Mouse (Mus musculus) stomach, postnatal 0 days (tissue): ENCODE data around the gene Mrps17. TPM values are rescaled to one million over a fixed set of nuclear protein-coding genes. Genes with fewer than 3 reads are reported as not detected.

Experiments used
- ATAC-seq: fragments of 200-750 bp; cut with Nextera tagmentation; 2 replicates; pipeline ENCODE4 v1.8.0; 2017; ENCODE audit not compliant: low FRiP score, low TSS enrichment
- DNase-seq: peaks from one replicate; pipeline ENCODE4 v3.0.0-alpha.2; 2016; ENCODE audit warnings: low spot score
- H3K27ac ChIP-seq: fragments of 300-500 bp; sonication (generic); replicated peaks from 2 replicates; pipeline ENCODE4 v1.5.1; 2014; ENCODE audit warnings: mild to moderate bottlenecking, control low read depth
- H3K27me3 ChIP-seq: fragments of 300-500 bp; sonication (generic); 2 replicates; pipeline ENCODE4 v1.6.1; 2014; ENCODE audit warnings: low read length; ENCODE audit not compliant: control insufficient read depth, insufficient read depth
- H3K36me3 ChIP-seq: fragments of 300-500 bp; sonication (generic); 2 replicates; pipeline ENCODE4 v1.6.1; 2014; ENCODE audit warnings: low read length, mixed read lengths; ENCODE audit not compliant: control insufficient read depth, insufficient read depth
- H3K4me1 ChIP-seq: fragments of 300-500 bp; sonication (generic); replicated peaks from 2 replicates; pipeline ENCODE4 v1.6.1; 2014; ENCODE audit warnings: antibody characterized with exemption; ENCODE audit not compliant: control insufficient read depth, insufficient read depth
- H3K4me2 ChIP-seq: fragments of 300-500 bp; sonication (generic); replicated peaks from 2 replicates; pipeline ENCODE4 v1.6.1; 2014; ENCODE audit warnings: low read depth, mild to moderate bottlenecking, control low read depth, moderate library complexity
- H3K4me3 ChIP-seq: fragments of 300-500 bp; sonication (generic); 2 replicates; pipeline ENCODE4 v1.5.1; 2014; ENCODE audit warnings: low read depth, low read length, control low read depth
- H3K9ac ChIP-seq: fragments of 300-500 bp; sonication (generic); 2 replicates; pipeline ENCODE4 v1.6.1; 2014; ENCODE audit warnings: mild to moderate bottlenecking, low read length, control low read depth, mixed read lengths
- H3K9me3 ChIP-seq: fragments of 300-500 bp; sonication (generic); 2 replicates; pipeline ENCODE4 v1.6.1; 2016; ENCODE audit warnings: low read length; ENCODE audit not compliant: control insufficient read depth
- CTCF ChIP-seq: IDR thresholded peaks from 2 replicates; pipeline ENCODE4 v1.5.1; 2016; ENCODE audit warnings: antibody characterized with exemption, low read depth, mild to moderate bottlenecking, moderate library complexity
- EP300 ChIP-seq: optimal IDR thresholded peaks from 2 replicates; pipeline ENCODE3; 2016; ENCODE audit warnings: antibody characterized with exemption
- WGBS: fragments of 180-500 bp; shearing (Covaris S2); extraction: QIAGEN DNeasy Blood & Tissue Kit; methylation state at CpG from one replicate; pipeline ENCODE4 v1.1.7; 2014; 5-methylcytosine and 5-hydroxymethylcytosine counted together
- polyA plus RNA-seq: library from polyadenylated mRNA; unstranded; fragments of >200 nt; fragmentation: Nextera tagmentation; extraction: Ambion mirVana; gene quantifications from 2 replicates; pipeline ENCODE4 v1.2.1, GENCODE M21; 2015

Gene Mrps17
- polyA plus RNA-seq, 1 experiment from 2014 or later: 140 TPM

GRCm38 (mm10) chr5:129744050-129744449 lies 28.8 kb downstream of the Mrps17 start:
- H3K4me1 ChIP-seq: no peaks in the 10 kb centered on the region
- 25% methylated on average over 6 of the region's 6 CpGs for WGBS
- H3K9me3 ChIP-seq: no peaks in the 10 kb centered on the region
- no peaks in the 10 kb centered on the region for H3K27me3 ChIP-seq
- no peak overlapping the region for H3K9ac ChIP-seq
- H3K27ac ChIP-seq: no peak overlapping the region
- no peak overlapping the region for H3K4me2 ChIP-seq
- TF ChIP-seq EP300: no peak
- TF ChIP-seq CTCF: no peak
- peaks cover 18% of the 10 kb centered on the region for H3K36me3 ChIP-seq
- no peak for ATAC-seq
- DNase-seq: no peak
- H3K4me3 ChIP-seq: no peak overlapping the region

GRCm38 (mm10) chr5:129756886-129757285 lies 41.6 kb downstream of the Mrps17 start:
- Histone ChIP-seq H3K4me2 (no peak overlapping the region), H3K36me3 (peaks cover 10% of the 10 kb centered on the region; the same call in 1 of the 2 replicates), H3K4me3 (no peak overlapping the region), H3K9me3 (no peaks in the 10 kb centered on the region), H3K27ac (no peak overlapping the region), H3K9ac (no peak overlapping the region), H3K27me3 (no peaks in the 10 kb centered on the region), H3K4me1 (no peaks in the 10 kb centered on the region)
- no peak for ATAC-seq
- no peak for TF ChIP-seq CTCF
- no peak for TF ChIP-seq EP300
- no peak for DNase-seq
- 93% methylated on average over 20 of the region's 20 CpGs for WGBS

- no peak for TF ChIP-seq EP300
- no peak overlapping the region for H3K4me3 ChIP-seq
- H3K4me2 ChIP-seq: no peak overlapping the region
- no peak overlapping the region for H3K27ac ChIP-seq
- H3K9me3 ChIP-seq: no peaks in the 10 kb centered on the region
- H3K36me3 ChIP-seq: peaks cover 8% of the 10 kb centered on the region; the same call in 1 of the 2 replicates
- no peak overlapping the region for H3K9ac ChIP-seq
- DNase-seq (no peak), ATAC-seq (no peak)
- WGBS: 82% methylated on average over 13 of the region's 13 CpGs
- no peaks in the 10 kb centered on the region for H3K27me3 ChIP-seq
- no peaks in the 10 kb centered on the region for H3K4me1 ChIP-seq
These were observed 44.7 kb downstream of the Mrps17 start for GRCm38 (mm10) chr5:129759929-129760480.

GRCm38 (mm10) chr5:129761865-129762540 lies 46.7 kb downstream of the Mrps17 start:
- WGBS: 61% methylated on average over 18 of the region's 18 CpGs
- H3K4me1 ChIP-seq: no peaks in the 10 kb centered on the region
- no peak overlapping the region for H3K27ac ChIP-seq
- H3K9me3 ChIP-seq: no peaks in the 10 kb centered on the region
- H3K9ac ChIP-seq: no peak overlapping the region
- peaks cover 6% of the 10 kb centered on the region; the same call in 1 of the 2 replicates for H3K36me3 ChIP-seq
- peak; percentile 53; the same call in 1 of the 2 replicates for ATAC-seq
- H3K4me3 ChIP-seq: no peak overlapping the region
- no peak for DNase-seq
- no peaks in the 10 kb centered on the region for H3K27me3 ChIP-seq
- TF ChIP-seq CTCF: no peak
- no peak for TF ChIP-seq EP300
- no peak overlapping the region for H3K4me2 ChIP-seq

GRCm38 (mm10) chr5:129770443-129771355 lies 55.4 kb downstream of the Mrps17 start:
- no peaks in the 10 kb centered on the region for H3K9me3 ChIP-seq
- no peak for ATAC-seq
- H3K4me1 ChIP-seq: no peaks in the 10 kb centered on the region
- WGBS: 75% methylated on average over 23 of the region's 23 CpGs
- H3K27me3 ChIP-seq: no peaks in the 10 kb centered on the region
- H3K4me2 ChIP-seq: no peak overlapping the region
- no peak overlapping the region for H3K9ac ChIP-seq
- H3K27ac ChIP-seq: no peak overlapping the region
- no peak overlapping the region for H3K4me3 ChIP-seq
- no peak for DNase-seq
- TF ChIP-seq EP300: no peak
- TF ChIP-seq CTCF: no peak
- H3K36me3 ChIP-seq: no peaks in the 10 kb centered on the region; the same call in 1 of the 2 replicates

Other genes with a start within 250 kb of the Mrps17 start
- gene Sfswap, start 214.3 kb upstream of the Mrps17 start, polyA plus RNA-seq: 21.3 and 21.7 TPM in 2 replicates
- 2.2 and 2.6 TPM in 2 replicates for gene Mmp17, start 131.3 kb upstream of the Mrps17 start, polyA plus RNA-seq
- gene Zfp11, start 45.4 kb upstream of the Mrps17 start, polyA plus RNA-seq: 0.98 and 1.2 TPM in 2 replicates
- gene Sept14, start 7.0 kb upstream of the Mrps17 start, polyA plus RNA-seq: not detected in 2 replicates
- gene Nipsnap2, start 9.6 kb downstream of the Mrps17 start, polyA plus RNA-seq: 87.1 and 92.5 TPM in 2 replicates
- 28.8 and 31.1 TPM in 2 replicates for gene Psph, start 72.0 kb downstream of the Mrps17 start, polyA plus RNA-seq
- gene Sumf2, start 131.5 kb downstream of the Mrps17 start, polyA plus RNA-seq: 24.5 and 27.3 TPM in 2 replicates
- gene Chchd2, start 172.0 kb downstream of the Mrps17 start, polyA plus RNA-seq: 906 and 964 TPM in 2 replicates
- 1.8 and 2.6 TPM in 2 replicates for gene Zbed5, start 180.2 kb downstream of the Mrps17 start, polyA plus RNA-seq
- gene Phkg1, start 183.1 kb downstream of the Mrps17 start, polyA plus RNA-seq: 0.08 and 0.25 TPM in 2 replicates
- gene Nupr1l, start 193.0 kb downstream of the Mrps17 start, polyA plus RNA-seq: 2.2 and 3.0 TPM in 2 replicates
- gene Vkorc1l1, start 226.5 kb downstream of the Mrps17 start, polyA plus RNA-seq: 24.1 TPM in 2 replicates